Mouse (Mus musculus) cerebral cortex, adult 2 months (tissue): ENCODE measurements around the gene Bmp7.

Source experiments
- WGBS: fragments of 180-500 bp; shearing (Covaris S2); methylation state at CpG from one replicate; pipeline ENCODE4 v1.1.7; 2018; 5-methylcytosine and 5-hydroxymethylcytosine counted together

The Bmp7 gene

DNA sequence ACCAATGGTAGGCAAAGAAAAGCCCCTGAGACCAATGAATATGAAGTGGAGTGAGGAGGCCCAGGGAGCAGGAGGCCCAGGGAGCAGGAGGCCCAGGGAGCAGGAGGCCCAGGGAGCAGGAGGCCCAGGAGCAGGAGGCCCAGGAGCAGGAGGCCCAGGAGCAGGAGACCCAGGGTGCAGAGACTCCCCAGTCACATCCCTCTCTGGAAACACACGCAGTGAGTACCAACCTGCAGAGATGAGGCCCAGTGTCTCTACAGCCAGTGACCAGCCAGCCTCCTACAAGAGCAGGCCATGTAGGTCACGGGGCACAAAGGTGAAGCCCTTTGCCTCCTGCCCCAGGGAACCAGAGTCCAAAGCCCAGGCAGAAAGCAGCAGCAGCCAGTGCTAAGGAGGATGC is 83.6 kb downstream of the Bmp7 start:
- 88% methylated on average over 2 of the region's 2 CpGs for WGBS

DNA sequence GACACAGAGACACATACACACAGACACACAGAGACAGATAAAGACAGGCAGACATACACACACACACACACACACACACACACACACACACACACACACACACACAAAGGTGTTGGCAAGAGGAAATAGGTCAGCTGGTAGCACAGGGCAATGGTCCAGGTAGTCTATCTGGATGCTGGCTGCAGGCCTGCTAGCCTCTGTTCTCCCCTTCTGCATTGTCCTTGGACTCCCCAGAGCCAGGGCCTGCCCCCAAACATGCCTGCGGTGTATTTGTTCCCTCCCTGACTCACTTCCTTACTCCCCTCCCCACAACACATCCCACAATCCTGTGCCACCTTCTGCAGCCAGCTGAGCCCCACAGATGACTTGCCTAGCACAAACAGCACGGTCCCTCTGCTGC is 86.0 kb downstream of the Bmp7 start:
- 36% methylated on average over 2 of the region's 2 CpGs for WGBS

DNA sequence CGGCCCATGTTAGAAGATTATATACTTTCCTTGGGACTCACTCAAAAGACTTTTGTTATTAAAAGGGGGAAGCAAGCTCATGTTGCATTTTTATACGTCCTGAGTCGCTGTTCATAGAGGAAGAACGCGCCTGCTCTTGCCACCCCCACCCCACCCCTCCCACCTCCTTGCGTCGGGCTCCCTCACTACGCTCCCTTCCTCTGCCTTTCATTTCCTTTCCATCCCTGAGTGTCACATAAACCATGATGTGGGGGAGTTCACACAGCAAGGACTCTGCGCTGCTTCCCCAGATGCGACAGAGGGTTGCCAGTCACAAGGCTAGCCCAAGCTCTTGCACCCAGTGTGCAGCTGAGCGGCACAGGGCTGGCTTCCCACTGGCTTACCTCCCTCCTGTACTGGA is 88.3 kb downstream of the Bmp7 start:
- WGBS, result 50% methylated on average over 11 of the region's 11 CpGs

DNA sequence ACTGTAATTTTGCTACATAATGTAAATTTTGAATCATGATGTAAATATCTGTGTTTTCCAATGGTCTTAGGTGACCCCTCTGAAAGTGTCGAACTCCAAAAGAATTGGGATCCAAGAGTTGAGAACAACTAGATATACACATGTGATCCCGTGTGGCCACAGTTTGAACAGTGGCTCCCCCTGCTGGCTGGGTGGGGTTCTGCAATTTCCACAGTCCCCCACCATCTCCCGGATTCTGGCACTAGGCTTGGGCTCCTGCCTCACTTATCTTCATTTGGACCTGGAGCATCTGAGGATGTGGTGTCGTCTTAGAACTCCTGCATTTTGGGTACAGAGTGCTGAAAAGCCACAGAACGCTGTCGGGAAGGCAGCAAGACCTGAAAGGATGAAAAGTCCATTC is 91.9 kb downstream of the Bmp7 start:
- WGBS, result 70% methylated on average over 6 of the region's 6 CpGs

DNA sequence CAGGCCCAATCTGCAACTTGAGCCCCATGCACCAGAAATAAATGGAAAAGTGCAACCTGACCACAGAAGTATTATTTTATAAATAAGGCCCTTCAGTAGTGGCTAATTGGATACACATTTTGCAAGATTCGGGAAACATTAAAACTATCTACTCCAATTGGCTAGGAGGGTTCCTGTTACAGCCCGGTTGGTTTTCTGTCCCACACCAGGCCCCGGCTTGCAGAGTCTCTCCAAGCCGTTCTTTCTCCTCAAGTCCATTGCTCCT is 93.9 kb downstream of the Bmp7 start:
- WGBS, result 90% methylated on average over 4 of the region's 4 CpGs

DNA sequence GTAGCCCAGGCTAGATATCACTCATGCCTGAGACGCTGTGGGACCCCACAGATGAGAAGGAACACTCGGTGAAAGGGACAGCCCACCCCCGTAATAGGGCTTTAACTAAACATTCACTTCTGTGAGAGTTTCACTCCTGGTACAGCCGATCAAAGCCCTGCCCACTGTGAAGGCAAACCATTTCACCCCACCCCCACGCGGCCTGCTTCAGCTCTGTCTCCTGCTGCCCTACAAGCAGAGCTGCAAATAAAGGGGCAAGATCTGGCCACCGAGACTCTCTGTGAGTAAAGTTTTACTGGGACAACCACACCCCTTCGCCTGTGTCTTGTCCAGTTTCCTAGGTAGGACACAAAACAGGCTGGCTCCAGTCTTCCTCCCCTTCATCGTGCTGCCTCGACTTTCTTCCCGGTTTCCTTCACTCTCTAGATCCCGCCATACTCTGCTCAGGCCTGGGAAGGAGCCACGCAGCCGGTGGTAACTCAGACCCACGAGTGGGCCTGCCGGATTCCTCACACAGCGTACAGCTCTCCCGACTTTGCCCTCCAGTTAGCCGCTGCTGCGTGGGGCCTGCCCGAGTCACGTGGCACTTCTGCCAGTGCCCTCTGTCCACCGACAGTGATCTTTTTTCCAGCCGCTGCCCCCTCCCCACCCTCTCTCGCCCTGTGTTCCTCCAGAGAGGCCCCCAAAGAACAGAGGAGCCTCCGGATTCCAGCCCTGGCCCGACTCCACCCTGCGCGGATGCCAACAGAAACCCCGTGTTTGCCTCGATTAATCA is 94.4 kb downstream of the Bmp7 start:
- 71% methylated on average over 31 of the region's 31 CpGs for WGBS

DNA sequence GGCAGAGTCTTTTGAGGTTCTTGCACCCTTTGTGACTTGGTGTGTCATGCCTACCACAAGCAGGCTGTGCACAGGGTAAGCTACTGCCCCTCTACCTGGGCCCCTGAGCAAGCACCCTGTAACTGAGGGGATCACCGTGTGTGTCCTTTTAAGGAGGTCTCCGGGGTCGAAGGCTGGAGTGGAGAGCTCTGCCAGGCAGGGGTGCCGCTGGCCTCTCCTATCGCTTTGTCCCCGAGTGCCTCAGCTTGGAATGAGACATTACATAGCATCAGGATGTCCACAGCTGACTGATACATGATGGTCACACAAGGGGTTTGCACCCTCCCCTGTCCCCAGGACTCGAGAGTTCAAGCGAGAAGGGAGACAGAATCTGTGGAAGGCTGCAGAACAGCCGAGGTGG is 96.2 kb downstream of the Bmp7 start:
- 90% methylated on average over 9 of the region's 9 CpGs for WGBS

DNA sequence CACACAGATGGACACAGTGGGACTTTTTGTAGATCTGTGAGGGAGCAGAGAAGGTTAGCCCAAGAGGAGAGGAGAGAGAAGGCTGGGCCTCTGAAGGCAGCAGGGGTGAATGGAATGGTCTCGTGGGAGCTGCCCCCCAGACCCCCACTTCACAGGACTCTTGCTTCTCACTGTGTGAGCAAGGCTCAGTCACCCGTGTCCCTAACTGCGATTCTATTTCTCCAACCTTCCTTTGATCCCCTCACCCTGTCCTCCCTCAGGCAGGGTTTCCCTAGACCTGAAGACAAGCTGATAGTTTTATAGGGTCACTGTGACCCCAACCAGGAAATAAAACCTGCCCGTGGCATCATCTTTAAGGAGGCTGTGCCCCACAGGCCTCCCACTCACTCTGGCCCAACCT is 97.8 kb downstream of the Bmp7 start:
- WGBS, result 91% methylated on average over 4 of the region's 4 CpGs

DNA sequence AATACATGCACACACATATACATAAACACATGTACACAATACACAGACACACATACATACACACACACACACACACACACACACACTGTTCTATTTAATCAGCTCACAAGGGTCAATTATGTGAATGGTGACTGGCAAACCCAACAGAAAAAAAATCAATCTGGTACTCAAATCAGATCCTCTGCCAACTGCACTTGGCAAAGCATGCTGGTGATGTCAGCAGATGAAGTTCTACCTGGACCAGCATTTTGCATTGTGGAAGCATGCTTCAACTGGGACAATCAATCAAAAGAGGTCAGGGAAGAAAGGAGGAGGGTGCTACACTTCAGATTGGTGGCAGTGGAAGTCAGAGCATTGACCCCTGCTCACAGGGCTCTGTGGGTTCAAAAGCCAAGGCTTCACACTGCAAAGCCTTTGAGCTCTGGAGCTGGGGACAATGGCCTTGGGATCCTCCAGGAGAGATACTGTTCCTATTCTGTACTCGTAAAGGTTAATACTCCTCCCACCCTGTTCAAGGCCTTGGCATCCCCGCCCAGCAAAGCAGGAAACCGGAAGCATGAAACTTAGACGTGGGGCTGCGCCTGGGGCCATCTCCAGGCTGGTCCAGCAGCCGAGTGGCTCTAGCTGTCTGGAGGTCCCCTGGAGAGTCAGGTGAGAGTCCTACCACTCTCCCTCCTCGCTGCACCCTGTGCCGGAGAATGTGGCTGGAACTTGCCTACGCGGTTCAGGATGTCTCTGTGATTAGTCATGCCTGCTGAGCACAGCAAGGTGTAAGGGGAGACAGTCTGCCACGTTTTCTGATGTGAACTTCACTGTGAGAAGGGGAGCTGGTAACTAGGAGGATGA is 99.0 kb downstream of the Bmp7 start:
- WGBS, result 72% methylated on average over 11 of the region's 11 CpGs

DNA sequence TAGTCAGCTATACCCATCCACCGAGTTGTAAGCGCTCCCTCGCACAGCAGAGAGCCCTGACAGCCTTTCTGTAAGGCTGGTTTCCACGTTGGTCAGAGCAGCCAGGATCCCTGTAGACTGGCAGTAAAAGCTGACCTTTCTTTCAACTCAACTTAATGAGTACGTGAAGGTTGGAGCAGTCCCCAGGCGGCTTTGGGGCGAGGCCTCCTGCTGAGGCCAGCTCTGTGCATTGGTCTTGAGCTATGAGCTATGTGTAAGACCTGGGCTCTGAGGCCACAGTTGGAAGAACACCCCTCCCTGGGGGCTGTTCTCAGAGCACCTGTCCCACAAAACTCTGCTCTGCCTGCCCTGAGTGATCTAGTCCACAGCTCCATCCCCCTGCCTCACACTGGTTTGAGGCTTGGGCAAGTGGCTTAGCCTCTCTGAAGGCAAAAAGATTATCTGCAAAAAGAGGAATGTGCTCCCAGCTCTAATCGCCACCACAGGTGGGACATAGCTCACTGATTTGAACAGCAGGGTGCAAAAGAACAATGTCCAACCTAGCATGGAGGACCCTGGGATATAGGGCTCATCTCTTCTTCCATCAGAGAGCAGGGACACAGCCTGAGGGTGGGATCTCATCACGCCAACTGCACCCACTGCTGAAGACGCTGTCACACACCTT is 100.7 kb downstream of the Bmp7 start:
- 74% methylated on average over 10 of the region's 10 CpGs for WGBS

DNA sequence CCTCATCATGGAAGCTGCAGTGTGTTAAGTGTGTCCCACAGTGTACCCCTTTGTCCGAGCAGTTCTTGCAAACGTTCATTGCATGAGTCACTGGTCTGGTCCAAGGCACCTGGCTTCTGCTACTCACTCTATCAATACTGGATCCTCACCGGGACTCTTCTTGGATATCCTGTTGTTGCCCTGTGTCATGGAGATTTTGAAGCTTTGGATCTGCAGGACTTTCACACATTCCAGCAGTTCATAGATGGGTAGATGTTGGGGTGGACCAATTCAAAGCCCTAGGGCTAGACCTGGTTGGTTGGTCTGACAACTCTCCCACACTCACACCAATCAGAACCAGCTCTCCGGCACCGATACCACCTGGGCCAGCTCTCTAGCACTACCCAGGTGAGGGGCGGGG is 103.6 kb downstream of the Bmp7 start:
- WGBS, result 83% methylated on average over 6 of the region's 6 CpGs

DNA sequence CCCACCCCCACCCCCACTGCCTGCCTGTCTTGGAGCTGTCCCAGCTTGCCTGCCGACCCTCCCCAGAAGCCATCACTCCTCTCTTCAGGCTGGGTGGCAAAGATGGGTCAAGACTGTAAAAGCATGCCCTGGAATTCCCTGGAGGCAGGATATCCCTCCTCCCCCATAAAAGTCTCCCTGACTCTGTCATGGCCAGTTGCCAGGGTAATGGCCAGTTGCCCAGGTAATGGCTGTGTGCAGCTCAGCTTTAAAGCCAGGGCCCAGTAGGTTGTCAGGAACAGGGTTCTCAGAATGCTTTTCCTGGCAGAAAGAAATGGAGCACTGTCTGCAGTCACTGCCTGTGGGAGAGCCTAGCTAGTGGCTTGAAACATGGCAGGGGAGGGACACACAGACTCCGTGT is 106.9 kb downstream of the Bmp7 start:
- 33% methylated on average over 2 of the region's 2 CpGs for WGBS

DNA sequence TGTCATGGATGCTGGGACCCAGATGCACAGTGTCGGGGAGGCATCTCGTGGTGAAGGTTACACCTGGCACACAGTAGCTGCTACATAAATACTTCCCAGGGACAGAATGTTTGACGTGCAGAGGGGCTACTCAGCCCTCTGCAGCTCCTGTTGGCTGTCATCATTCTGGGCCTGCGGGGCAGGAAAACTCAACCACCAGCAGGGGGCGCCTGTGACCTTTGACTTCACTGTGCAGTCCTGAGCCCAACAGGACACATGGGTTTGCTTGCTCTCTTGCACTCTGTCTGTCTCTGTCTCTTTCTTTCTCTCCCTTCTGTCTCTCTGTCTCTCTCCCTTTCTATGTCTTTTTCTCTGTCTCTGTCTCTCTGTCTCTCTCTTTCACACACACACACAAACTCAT is 108.4 kb downstream of the Bmp7 start:
- WGBS, result 31% methylated on average over 5 of the region's 5 CpGs

DNA sequence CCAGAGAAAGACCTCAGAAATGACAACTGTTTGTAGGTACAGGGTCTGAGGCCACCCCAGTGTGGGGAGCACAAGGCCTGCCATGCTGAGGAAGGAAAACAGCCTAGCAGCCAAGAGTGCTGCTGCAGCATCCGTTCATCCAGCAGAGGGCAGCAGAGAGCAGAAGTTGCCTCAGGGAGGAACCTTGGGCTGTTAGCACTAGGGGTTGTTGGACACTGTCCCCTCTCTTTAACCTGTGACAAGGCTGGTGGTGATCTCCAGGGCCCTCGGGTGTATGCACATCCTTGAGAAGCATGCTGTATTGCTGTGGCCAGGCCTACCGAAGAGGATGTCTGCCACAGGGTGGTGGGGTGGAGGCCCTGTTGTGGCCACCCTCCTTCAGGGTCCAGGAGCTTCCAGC is 109.0 kb downstream of the Bmp7 start:
- 14% methylated on average over 3 of the region's 3 CpGs for WGBS

DNA sequence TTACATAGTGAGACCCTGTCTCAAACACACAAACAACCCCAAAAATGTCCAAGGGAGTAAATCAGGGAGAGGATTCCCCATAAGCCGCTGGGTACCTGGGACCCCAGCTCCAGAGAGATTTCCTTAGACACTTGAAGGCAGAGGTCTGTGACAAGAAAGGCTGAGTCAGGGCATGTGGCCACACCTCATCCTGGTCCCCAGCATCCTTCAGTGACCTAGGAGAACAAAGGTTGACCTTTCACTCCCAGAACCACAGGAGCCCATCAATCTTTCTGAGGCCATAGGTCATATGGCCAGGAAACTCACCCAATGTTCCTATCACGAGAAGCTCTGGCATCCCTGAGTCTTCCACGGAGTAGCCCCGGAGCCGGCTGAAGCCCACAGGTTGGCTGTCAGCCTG is 111.9 kb downstream of the Bmp7 start:
- WGBS, result 81% methylated on average over 5 of the region's 5 CpGs

DNA sequence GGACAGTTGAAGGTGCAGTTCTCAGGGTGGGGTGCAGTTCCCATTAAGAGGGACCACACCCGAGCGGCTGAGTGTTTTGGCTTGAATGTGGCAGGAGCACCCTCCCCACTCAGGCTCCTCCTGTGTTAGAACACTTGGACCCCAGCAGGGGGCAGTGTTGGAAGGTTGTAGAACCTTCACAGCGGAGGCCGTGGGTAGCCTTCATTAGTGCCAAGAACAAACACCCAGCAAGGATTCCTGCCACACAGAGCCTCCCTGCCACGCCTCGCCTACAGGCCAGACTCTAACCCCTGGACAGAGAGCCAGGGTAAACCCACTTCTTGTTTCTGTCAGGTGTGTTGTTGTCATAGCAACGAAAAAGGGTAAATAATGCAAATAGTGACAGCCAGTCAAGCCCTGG is 112.6 kb downstream of the Bmp7 start:
- WGBS, result 55% methylated on average over 7 of the region's 7 CpGs

DNA sequence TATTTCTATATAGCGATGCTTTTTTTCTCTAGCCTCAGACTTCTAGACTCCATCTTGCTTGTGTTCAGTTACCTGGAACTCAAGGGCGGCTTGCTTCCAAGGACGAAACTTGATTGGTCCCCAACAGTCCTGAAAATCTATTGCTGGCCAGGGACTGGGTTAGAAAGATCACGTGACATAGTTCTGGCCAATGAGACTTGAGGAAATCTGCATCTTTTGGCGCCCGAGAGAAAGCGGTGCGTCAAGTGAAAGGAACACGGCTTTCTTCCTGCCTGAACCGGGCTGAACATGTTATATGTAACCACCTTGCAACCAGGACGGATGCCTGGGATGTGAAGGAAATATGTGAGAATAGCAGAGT is 114.4 kb downstream of the Bmp7 start:
- WGBS, result 92% methylated on average over 11 of the region's 11 CpGs

DNA sequence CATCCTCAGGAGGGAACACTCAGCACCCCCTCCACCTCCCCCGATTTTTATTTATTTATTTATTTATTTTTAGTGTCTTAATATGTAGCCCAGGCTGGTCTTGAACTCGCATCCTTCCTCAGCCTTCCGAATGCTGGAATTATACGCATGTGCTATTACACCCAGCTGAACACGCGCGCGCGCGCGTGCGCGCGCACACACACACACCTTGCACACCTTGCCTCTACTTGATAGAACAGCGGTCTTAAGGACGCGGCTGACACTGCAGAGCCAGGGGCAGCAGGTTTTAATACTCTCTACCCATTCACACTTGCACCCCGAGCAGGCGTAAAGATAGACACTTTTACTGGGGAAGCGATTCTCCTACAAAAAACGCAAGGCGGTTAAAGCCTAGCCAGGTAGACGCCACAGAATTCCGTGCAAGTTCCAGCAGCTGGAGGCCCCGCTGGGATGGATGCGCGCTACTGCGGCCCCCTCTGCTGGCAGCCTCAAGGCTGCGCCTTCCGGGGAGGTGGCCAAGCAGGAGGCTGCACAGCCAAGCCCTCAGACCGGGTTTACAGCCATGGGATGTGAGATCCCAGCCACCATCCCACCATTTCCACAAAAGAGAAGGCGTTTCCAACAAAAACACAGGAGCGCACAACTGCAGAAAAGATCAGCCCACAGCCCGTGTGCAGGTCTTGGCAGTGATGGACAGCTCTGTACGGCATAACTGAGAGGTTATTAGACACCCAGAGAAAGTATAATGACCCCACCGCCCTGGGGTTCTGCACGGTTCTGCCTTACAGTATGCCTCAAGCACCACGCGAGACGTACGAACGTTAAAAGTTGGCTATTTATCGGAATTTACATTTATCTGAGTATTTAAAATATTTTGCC is 115.0 kb downstream of the Bmp7 start:
- 21% methylated on average over 43 of the region's 43 CpGs for WGBS

DNA sequence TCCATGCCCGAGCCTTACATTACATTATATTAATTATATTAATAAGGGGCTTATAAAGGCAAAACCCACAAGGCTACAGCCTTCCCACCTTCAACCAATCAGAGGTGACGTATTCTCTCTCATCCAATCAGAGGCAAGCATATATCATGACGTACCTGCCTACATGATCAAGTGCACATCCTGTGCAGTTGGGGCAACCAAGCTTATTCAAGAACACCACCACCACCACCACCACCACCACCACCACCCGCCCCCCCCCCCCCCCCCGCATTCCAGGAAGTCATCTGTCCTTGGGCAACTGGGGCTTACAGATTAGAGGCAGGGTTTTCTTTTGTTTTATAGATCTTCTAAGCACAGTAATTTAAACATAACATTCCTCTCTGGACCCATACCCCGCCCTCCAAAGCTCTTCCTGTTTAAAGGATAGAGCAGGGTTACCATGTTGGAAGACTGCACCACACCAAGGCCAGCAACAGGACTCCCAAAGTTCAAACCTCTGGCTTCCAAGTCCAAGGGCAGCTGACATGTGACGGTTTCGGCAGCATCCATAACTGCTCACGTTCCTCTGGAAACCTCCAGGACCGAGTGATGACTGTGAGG is 121.4 kb downstream of the Bmp7 start:
- WGBS, result 76% methylated on average over 10 of the region's 10 CpGs
